18 mouse cellular contexts compared by ENCODE assay signal in genomic region chr13:3700752-3701151, GRCm38 (mm10).
DNase-seq lines count a peak whose midpoint lies in the region; ATAC-seq and TF ChIP-seq lines count a peak whose summit lies in the region.
"Had no signal": no experiment of that assay in that cellular context is flagged by ENCODE, and none has a peak within 500 bp of the region (broad histone marks: within the 10 kb centered on the region; RNA-seq: fewer than 3 reads in every experiment).

No protein-coding gene starts in this region.

- no peak overlapping the region for H3K4me2 ChIP-seq in forebrain, postnatal 0 days (ENCODE audit: low read depth)
- H3K4me2 ChIP-seq: embryonic facial prominence, embryonic 15.5 days; forebrain, embryonic 12.5 days; heart, embryonic 12.5 days; limb, embryonic 15.5 days; lung, embryonic 15.5 days had no signal

- H3K4me1 ChIP-seq in kidney, adult 2 months (ENCODE audit: control insufficient read depth, insufficient read depth, low read length), result peaks cover 9% of the 10 kb centered on the region
- H3K4me1 ChIP-seq in forebrain, postnatal 0 days (ENCODE audit: insufficient read depth), result no peaks in the 10 kb centered on the region
- no peaks in the 10 kb centered on the region for H3K4me1 ChIP-seq in thymus, adult 2 months (replicated peaks; ENCODE audit: control insufficient read depth, insufficient read depth, low read length)
- H3K4me1 ChIP-seq: forebrain, embryonic 12.5 days had no signal

- WGBS in kidney, adult 2 months, result 16% methylated on average over 4 of the region's 4 CpGs
- WGBS in forebrain, postnatal 0 days, result 86% methylated on average over 4 of the region's 4 CpGs
- 44% methylated on average over 4 of the region's 4 CpGs for WGBS in thymus, adult 2 months

- H3K9ac ChIP-seq in forebrain, postnatal 0 days, result no peak overlapping the region
- H3K9ac ChIP-seq: embryonic facial prominence, embryonic 15.5 days; forebrain, embryonic 12.5 days; heart, embryonic 12.5 days; limb, embryonic 15.5 days; lung, embryonic 15.5 days had no signal

- 0 out of 2 replicates have a peak, but pooled peaks have one; percentile 25 for ATAC-seq in common myeloid progenitor, adult 5-6 weeks (replicated peaks; ENCODE audit: low read depth, poor library complexity, severe bottlenecking)
- no peak for ATAC-seq in forebrain, postnatal 0 days
- ATAC-seq in CD4-positive, CD25-positive, alpha-beta regulatory T cell, adult 4 months, result no peak

- H3K27ac ChIP-seq in kidney, adult 2 months (ENCODE audit: insufficient read depth, low read depth, low read length), result peak overlapping the region; percentile 92
- no peak overlapping the region for H3K27ac ChIP-seq in forebrain, postnatal 0 days (ENCODE audit: low read depth, low read length)
- no peak overlapping the region for H3K27ac ChIP-seq in thymus, adult 2 months (ENCODE audit: control insufficient read depth, insufficient read depth, low read length)
- H3K27ac ChIP-seq: embryonic facial prominence, embryonic 15.5 days; forebrain, embryonic 12.5 days; limb, embryonic 15.5 days; lung, embryonic 15.5 days; midbrain, embryonic 10.5 days had no signal

- no peak for TF ChIP-seq CTCF in kidney, adult 2 months (conservative IDR thresholded peaks at IDR 0.05; ENCODE audit: insufficient read depth, insufficient read length, low read depth, low read length)
- no peak for TF ChIP-seq CTCF in forebrain, postnatal 0 days (IDR thresholded peaks at IDR 0.05; ENCODE audit: low read depth)
- no peak for TF ChIP-seq CTCF in thymus, adult 2 months (IDR thresholded peaks at IDR 0.05; ENCODE audit: borderline replicate concordance, control insufficient read depth, extremely low read depth, insufficient read depth, low read length, poor library complexity)

- H3K27me3 ChIP-seq in kidney, adult 2 months (replicated peaks; ENCODE audit: control insufficient read depth, insufficient read depth, low read length), result no peaks in the 10 kb centered on the region; the same call in 1 of the 2 replicates
- H3K27me3 ChIP-seq in forebrain, postnatal 0 days (ENCODE audit: insufficient read depth, low read length), result no peaks in the 10 kb centered on the region
- no peaks in the 10 kb centered on the region for H3K27me3 ChIP-seq in thymus, adult 2 months (ENCODE audit: control insufficient read depth, insufficient read depth, low read length)
- H3K27me3 ChIP-seq: embryonic facial prominence, embryonic 15.5 days; forebrain, embryonic 12.5 days; heart, embryonic 12.5 days; limb, embryonic 15.5 days; lung, embryonic 15.5 days had no signal

- DNase-seq in 416B (ENCODE audit: low read depth), result peak; percentile 7
- peak; percentile 78 for DNase-seq in kidney, adult 2 months
- peak; percentile 36 to 45 for DNase-seq in kidney, postnatal 25 days
- no peak for DNase-seq in forebrain, postnatal 0 days
- no peak for DNase-seq in Muller cell, postnatal 12 days (ENCODE audit: inconsistent ontology term)
- no peak for DNase-seq in thymus, adult 2 months
- DNase-seq: cerebellum, adult 9-11 months; heart, postnatal 4 days; spleen, adult 18-20 months; thymus, postnatal 14 days had no signal

- no peak overlapping the region for H3K4me3 ChIP-seq in kidney, adult 2 months (ENCODE audit: insufficient read depth, low read depth, low read length)
- H3K4me3 ChIP-seq in forebrain, postnatal 0 days (ENCODE audit: low read depth, low read length), result no peak overlapping the region
- H3K4me3 ChIP-seq in thymus, adult 2 months (ENCODE audit: control insufficient read depth, insufficient read depth, low read length), result no peak overlapping the region
- H3K4me3 ChIP-seq: embryonic facial prominence, embryonic 15.5 days; forebrain, embryonic 12.5 days; heart, embryonic 12.5 days; limb, embryonic 15.5 days; lung, embryonic 15.5 days; midbrain, embryonic 10.5 days had no signal

- no peaks in the 10 kb centered on the region for H3K36me3 ChIP-seq in kidney, adult 2 months (ENCODE audit: control insufficient read depth, insufficient read depth, low read length)
- no peaks in the 10 kb centered on the region for H3K36me3 ChIP-seq in forebrain, postnatal 0 days (ENCODE audit: insufficient read depth)
- H3K36me3 ChIP-seq in thymus, adult 2 months (ENCODE audit: control insufficient read depth, insufficient read depth, low read length), result no peaks in the 10 kb centered on the region
- H3K36me3 ChIP-seq: embryonic facial prominence, embryonic 15.5 days; forebrain, embryonic 12.5 days; heart, embryonic 12.5 days; limb, embryonic 15.5 days; lung, embryonic 15.5 days; midbrain, embryonic 10.5 days had no signal

- no peaks in the 10 kb centered on the region for H3K9me3 ChIP-seq in forebrain, postnatal 0 days (ENCODE audit: low read length)
- H3K9me3 ChIP-seq: embryonic facial prominence, embryonic 15.5 days; forebrain, embryonic 12.5 days; heart, embryonic 12.5 days; limb, embryonic 15.5 days; lung, embryonic 15.5 days; midbrain, embryonic 10.5 days had no signal

- TF ChIP-seq POLR2A in kidney, adult 2 months (IDR thresholded peaks at IDR 0.05; ENCODE audit: low read depth, low read length), result no peak
- TF ChIP-seq POLR2A in thymus, adult 2 months (IDR thresholded peaks at IDR 0.05; ENCODE audit: control insufficient read depth, extremely low read depth, insufficient read depth, low read length, poor library complexity), result no peak

Comparison
In these comparisons a context has a peak if more than half of its experiments do, and no peak if none do; other contexts are left out.
1. DNase-seq: peak in 416B (single experiment), kidney, adult 2 months (single experiment) and kidney, postnatal 25 days (2 of 2); none in forebrain, postnatal 0 days (single experiment), Muller cell, postnatal 12 days (single experiment) and thymus, adult 2 months (single experiment).